Mouse (Mus musculus) liver, embryonic 18 days (tissue): Measurements from ENCODE around the gene Pdxp. TPM values are rescaled to one million over a fixed set of nuclear protein-coding genes. Genes with fewer than 3 reads are reported as not detected.

ENCODE experiments used
- polyA plus RNA-seq: library from polyadenylated mRNA; depleted of rRNA; stranded (reverse); fragments of >200 nt; gene quantifications from 2 replicates; pipeline ENCODE4 v1.2.3, GENCODE M21; 2012; rRNA removed

Pdxp gene
- polyA plus RNA-seq: 3.1 and 3.6 TPM in 2 replicates

GRCm38 (mm10) chr15:78913632-78914090 is at the start of gene Pdxp:
TSS of gene Pdxp (plus strand) at chr15:78913919.

GRCm38 (mm10) chr15:78876991-78877809 is 36.5 kb upstream of the Pdxp start, which contains the start of gene Gga1:
TSS of gene Gga1 (plus strand) at chr15:78877190.

GRCm38 (mm10) chr15:78899409-78899739 is 14.3 kb upstream of the Pdxp start, which contains the start of gene Gm49510:
TSS of gene Gm49510 (plus strand) at chr15:78899667.

GRCm38 (mm10) chr15:78899740-78900584 is 13.8 kb upstream of the Pdxp start, which contains the start of gene Sh3bp1:
TSS of gene Sh3bp1 (plus strand) at chr15:78899768.

GRCm38 (mm10) chr15:78926021-78926919 is 12.6 kb downstream of the Pdxp start, which contains the start of gene Lgals1:
TSS of gene Lgals1 (plus strand) at chr15:78926725.

GRCm38 (mm10) chr15:78934784-78935320 is 21.1 kb downstream of the Pdxp start, which contains the start of gene Nol12:
TSS of gene Nol12 (plus strand) at chr15:78934933.

GRCm38 (mm10) chr15:78947657-78948056 is 33.9 kb downstream of the Pdxp start, which contains the start of gene Triobp:
TSS of gene Triobp (plus strand) at chr15:78947724.

Other genes starting within 250 kb of the Pdxp start
- not detected in 2 replicates for gene Elfn2, start 195.1 kb upstream of the Pdxp start, polyA plus RNA-seq
- 3.7 and 4.1 TPM in 2 replicates for gene Mfng, start 140.4 kb upstream of the Pdxp start, polyA plus RNA-seq
- gene Card10, start 110.9 kb upstream of the Pdxp start, polyA plus RNA-seq: 4.5 and 5.8 TPM in 2 replicates
- 11.7 and 13.7 TPM in 2 replicates for gene Cdc42ep1, start 71.3 kb upstream of the Pdxp start, polyA plus RNA-seq
- 1.8 and 3.1 TPM in 2 replicates for gene Lgals2, start 58.4 kb upstream of the Pdxp start, polyA plus RNA-seq
- 16.7 and 19.6 TPM in 2 replicates for gene Gga1, start 36.7 kb upstream of the Pdxp start, polyA plus RNA-seq
- gene Gm49510, start 14.3 kb upstream of the Pdxp start, polyA plus RNA-seq: not detected in 2 replicates
- 15.3 and 18.9 TPM in 2 replicates for gene Sh3bp1, start 14.2 kb upstream of the Pdxp start, polyA plus RNA-seq
- 103 and 125 TPM in 2 replicates for gene Lgals1, start 12.8 kb downstream of the Pdxp start, polyA plus RNA-seq
- gene Nol12, start 21.0 kb downstream of the Pdxp start, polyA plus RNA-seq: 9.5 and 10.2 TPM in 2 replicates
- gene Triobp, start 33.8 kb downstream of the Pdxp start, polyA plus RNA-seq: 16.3 and 19.3 TPM in 2 replicates
- 93.6 and 124 TPM in 2 replicates for gene H1f0, start 114.5 kb downstream of the Pdxp start, polyA plus RNA-seq
- 0.15 and 0.18 TPM in 2 replicates for gene Galr3, start 128.0 kb downstream of the Pdxp start, polyA plus RNA-seq
- 22.1 TPM in 2 replicates for gene Ankrd54, start 149.0 kb downstream of the Pdxp start, polyA plus RNA-seq
- gene Eif3l, start 161.3 kb downstream of the Pdxp start, polyA plus RNA-seq: 72.6 and 76.3 TPM in 2 replicates
- gene Micall1, start 195.0 kb downstream of the Pdxp start, polyA plus RNA-seq: 2.0 and 2.6 TPM in 2 replicates
- 67.7 and 70.2 TPM in 2 replicates for gene Polr2f, start 227.1 kb downstream of the Pdxp start, polyA plus RNA-seq
- gene 1700088E04Rik, start 227.3 kb downstream of the Pdxp start, polyA plus RNA-seq: 0.63 and 0.97 TPM in 2 replicates